Comparison of ENCODE assay signal across 9 mouse cellular contexts in the genomic region with DNA sequence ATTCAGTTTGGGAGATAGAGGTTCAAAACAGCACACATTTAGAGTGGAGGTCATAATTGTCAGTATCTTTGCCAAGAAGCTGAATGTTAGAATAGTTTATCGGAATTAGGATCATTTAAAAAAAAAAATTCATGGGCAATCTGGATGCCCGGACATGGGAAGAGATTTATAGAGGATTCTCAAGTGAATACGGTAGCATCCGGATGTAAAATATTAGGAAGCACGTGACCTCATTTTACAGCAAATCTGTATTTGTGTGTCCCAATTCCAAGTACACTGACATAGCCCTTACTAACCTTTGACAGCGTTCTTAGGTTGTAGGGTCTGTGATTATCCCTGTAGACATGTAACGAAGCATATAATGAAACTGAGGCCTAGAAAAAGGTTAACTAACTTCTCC. TPM values are rescaled to one million over a fixed set of nuclear protein-coding genes. Genes with fewer than 3 reads are reported as not detected.
DNase-seq lines count a peak whose midpoint lies in the region; ATAC-seq and TF ChIP-seq lines count a peak whose summit lies in the region.
"Had no signal": no experiment of that assay in that cellular context is flagged by ENCODE, and none has a peak within 500 bp of the region (broad histone marks: within the 10 kb centered on the region; RNA-seq: fewer than 3 reads in every experiment).

No protein-coding gene starts in this region.

- ATAC-seq in kidney, postnatal 0 days (replicated peaks; ENCODE audit: low FRiP score, low read depth) = no peak
- no peak for ATAC-seq in hindbrain, embryonic 16.5 days
- no peak for ATAC-seq in midbrain, embryonic 15.5 days (replicated peaks)
- no peak for ATAC-seq in megakaryocyte progenitor cell, adult 5-6 weeks (replicated peaks; ENCODE audit: poor library complexity)

- H3K4me1 ChIP-seq in kidney, postnatal 0 days (replicated peaks; ENCODE audit: insufficient read depth, low read length) = no peaks in the 10 kb centered on the region; the same call in 1 of the 2 replicates
- peaks cover 18% of the 10 kb centered on the region for H3K4me1 ChIP-seq in embryonic facial prominence, embryonic 10.5 days
- peaks cover 16% of the 10 kb centered on the region for H3K4me1 ChIP-seq in hindbrain, embryonic 16.5 days (ENCODE audit: control insufficient read depth, insufficient read depth, low read depth, low read length)
- H3K4me1 ChIP-seq in midbrain, embryonic 15.5 days = peaks cover 23% of the 10 kb centered on the region

- no peak for TF ChIP-seq CTCF in kidney, postnatal 0 days (IDR thresholded peaks at IDR 0.05; ENCODE audit: low read depth)

- no peak for DNase-seq in kidney, postnatal 0 days (ENCODE audit: low spot score)
- no peak for DNase-seq in kidney, adult 18-20 months
- no peak for DNase-seq in embryonic facial prominence, embryonic 10.5 days (ENCODE audit: low spot score)
- no peak for DNase-seq in left cerebral cortex, postnatal 36 days (ENCODE audit: low spot score in 2 of 2)
- no peak for DNase-seq in right cerebral cortex, postnatal 14 days
- DNase-seq: gastrocnemius, postnatal 25 days had no signal

- peak overlapping the region; percentile 73 for H3K4me2 ChIP-seq in kidney, postnatal 0 days (ENCODE audit: low read length)
- peak overlapping the region; percentile 73 for H3K4me2 ChIP-seq in hindbrain, embryonic 16.5 days (ENCODE audit: low read length)
- H3K4me2 ChIP-seq in midbrain, embryonic 15.5 days = peak overlapping the region; percentile 89

- H3K27ac ChIP-seq in kidney, postnatal 0 days = no peak overlapping the region
- no peak overlapping the region for H3K27ac ChIP-seq in embryonic facial prominence, embryonic 10.5 days (replicated peaks)
- no peak overlapping the region for H3K27ac ChIP-seq in hindbrain, embryonic 16.5 days (ENCODE audit: low read depth, low read length)
- no peak overlapping the region for H3K27ac ChIP-seq in midbrain, embryonic 15.5 days

- no peaks in the 10 kb centered on the region for H3K27me3 ChIP-seq in kidney, postnatal 0 days (ENCODE audit: insufficient read depth, low read length)
- no peaks in the 10 kb centered on the region for H3K27me3 ChIP-seq in embryonic facial prominence, embryonic 10.5 days (replicated peaks; ENCODE audit: low read depth, poor library complexity, severe bottlenecking)
- H3K27me3 ChIP-seq in hindbrain, embryonic 16.5 days (replicated peaks; ENCODE audit: control insufficient read depth, insufficient read depth, low read length) = no peaks in the 10 kb centered on the region
- H3K27me3 ChIP-seq in midbrain, embryonic 15.5 days (replicated peaks) = no peaks in the 10 kb centered on the region

- H3K4me3 ChIP-seq in kidney, postnatal 0 days (replicated peaks; ENCODE audit: low read depth, low read length) = peak overlapping the region; percentile 65
- peak overlapping the region; percentile 86 for H3K4me3 ChIP-seq in embryonic facial prominence, embryonic 10.5 days
- peak overlapping the region; percentile 85 for H3K4me3 ChIP-seq in hindbrain, embryonic 16.5 days (ENCODE audit: low read length)
- peak overlapping the region; percentile 98 for H3K4me3 ChIP-seq in midbrain, embryonic 15.5 days

- H3K9ac ChIP-seq in kidney, postnatal 0 days (ENCODE audit: low read depth, low read length) = 0 out of 2 replicates have a peak overlapping the region, but pooled peaks have one; percentile 64
- peak overlapping the region; percentile 86; the same call in 1 of the 2 replicates for H3K9ac ChIP-seq in hindbrain, embryonic 16.5 days (ENCODE audit: low read depth, low read length)
- peak overlapping the region; percentile 86 for H3K9ac ChIP-seq in midbrain, embryonic 15.5 days

- peaks cover 11% of the 10 kb centered on the region for H3K36me3 ChIP-seq in kidney, postnatal 0 days (ENCODE audit: insufficient read depth, low read length)
- peaks cover 25% of the 10 kb centered on the region for H3K36me3 ChIP-seq in embryonic facial prominence, embryonic 10.5 days (replicated peaks)
- H3K36me3 ChIP-seq in hindbrain, embryonic 16.5 days (ENCODE audit: control insufficient read depth, insufficient read depth, low read length) = peaks cover 7% of the 10 kb centered on the region; the same call in 1 of the 2 replicates
- peaks cover 9% of the 10 kb centered on the region; the same call in 1 of the 2 replicates for H3K36me3 ChIP-seq in midbrain, embryonic 15.5 days (replicated peaks)

- H3K9me3 ChIP-seq in kidney, postnatal 0 days (replicated peaks; ENCODE audit: low read length) = no peaks in the 10 kb centered on the region
- H3K9me3 ChIP-seq in embryonic facial prominence, embryonic 10.5 days = no peaks in the 10 kb centered on the region
- H3K9me3 ChIP-seq in hindbrain, embryonic 16.5 days (ENCODE audit: control insufficient read depth, low read length) = no peaks in the 10 kb centered on the region
- no peaks in the 10 kb centered on the region for H3K9me3 ChIP-seq in midbrain, embryonic 15.5 days

- 83% methylated on average over 7 of the region's 7 CpGs for WGBS in kidney, postnatal 0 days
- 92% methylated on average over 7 of the region's 7 CpGs for WGBS in embryonic facial prominence, embryonic 10.5 days
- WGBS in hindbrain, embryonic 16.5 days = 92% methylated on average over 7 of the region's 7 CpGs
- WGBS in midbrain, embryonic 15.5 days = 91% methylated on average over 7 of the region's 7 CpGs

- intact Hi-C loops in left cerebral cortex, postnatal 36 days (cut with DNase I) = loop anchor here (5.0 kb wide), 1 partner anchor 223 kb away; the partner anchor contains the start of genes Mttp and Trmt10a

RNA-seq across cellular contexts. Expression of gene Lamtor3, which starts 1.1 kb away (rescaled TPM):
- 131 and 135 TPM in 2 replicates for polyA plus RNA-seq in kidney, postnatal 0 days (2015; fragmentation: Nextera tagmentation; extraction: Ambion mirVana)
- 86.7 and 88.8 TPM in 2 replicates for polyA plus RNA-seq in embryonic facial prominence, embryonic 10.5 days (2016; fragmentation: Nextera tagmentation; extraction: Ambion mirVana)
- polyA plus RNA-seq in hindbrain, embryonic 16.5 days (2015; fragmentation: Nextera tagmentation; extraction: Ambion mirVana) = 132 and 135 TPM in 2 replicates
- polyA plus RNA-seq in midbrain, embryonic 15.5 days (2015; fragmentation: Nextera tagmentation; extraction: Ambion mirVana) = 133 and 134 TPM in 2 replicates
- total RNA-seq in left cerebral cortex, postnatal 36 days (2021) = 10 to 100 TPM; 66.5 to 70.6 TPM
- 61.3 and 77.5 TPM in 2 replicates for total RNA-seq in megakaryocyte progenitor cell, adult 5-6 weeks (2015)
- total RNA-seq in megakaryocyte progenitor cell, adult 5-6 weeks (2017) = 66.2 and 76.7 TPM in 2 replicates

RNA-seq across cellular contexts. Expression of gene Dnajb14, which starts 51.9 kb away (rescaled TPM):
- polyA plus RNA-seq in kidney, postnatal 0 days (2015; fragmentation: Nextera tagmentation; extraction: Ambion mirVana) = 11.6 and 12.1 TPM in 2 replicates
- polyA plus RNA-seq in embryonic facial prominence, embryonic 10.5 days (2016; fragmentation: Nextera tagmentation; extraction: Ambion mirVana) = 7.5 and 7.9 TPM in 2 replicates
- polyA plus RNA-seq in hindbrain, embryonic 16.5 days (2015; fragmentation: Nextera tagmentation; extraction: Ambion mirVana) = 12.2 and 13.9 TPM in 2 replicates
- polyA plus RNA-seq in midbrain, embryonic 15.5 days (2015; fragmentation: Nextera tagmentation; extraction: Ambion mirVana) = 15.8 and 16.7 TPM in 2 replicates
- total RNA-seq in left cerebral cortex, postnatal 36 days (2021) = 10 to 100 TPM; 43.9 to 48.8 TPM
- 4.5 and 7.3 TPM in 2 replicates for total RNA-seq in megakaryocyte progenitor cell, adult 5-6 weeks (2015)
- 5.4 and 6.2 TPM in 2 replicates for total RNA-seq in megakaryocyte progenitor cell, adult 5-6 weeks (2017)

RNA-seq across cellular contexts. Expression of gene H2afz, which starts 55.1 kb away (rescaled TPM):
- 1,659 and 1,680 TPM in 2 replicates for polyA plus RNA-seq in kidney, postnatal 0 days (2015; fragmentation: Nextera tagmentation; extraction: Ambion mirVana)
- polyA plus RNA-seq in embryonic facial prominence, embryonic 10.5 days (2016; fragmentation: Nextera tagmentation; extraction: Ambion mirVana) = 3,248 and 3,273 TPM in 2 replicates
- polyA plus RNA-seq in hindbrain, embryonic 16.5 days (2015; fragmentation: Nextera tagmentation; extraction: Ambion mirVana) = 683 and 688 TPM in 2 replicates
- polyA plus RNA-seq in midbrain, embryonic 15.5 days (2015; fragmentation: Nextera tagmentation; extraction: Ambion mirVana) = 694 and 721 TPM in 2 replicates
- 100 to 1,000 TPM; 160 to 180 TPM for total RNA-seq in left cerebral cortex, postnatal 36 days (2021)
- total RNA-seq in megakaryocyte progenitor cell, adult 5-6 weeks (2015) = 1,493 and 1,629 TPM in 2 replicates
- total RNA-seq in megakaryocyte progenitor cell, adult 5-6 weeks (2017) = 1,461 and 1,542 TPM in 2 replicates
